Mouse (Mus musculus): Measurements from ENCODE around the gene Rab20. TPM values are rescaled to one million over a fixed set of nuclear protein-coding genes. Genes with fewer than 3 reads are reported as not detected.
A peak's percentile ranks its signal among the peaks of the same experiment; 100 is the strongest.

Gene Rab20
- polyA plus RNA-seq, 1 experiment = 3.2 TPM

- no peak overlapping the region for H3K27ac ChIP-seq (replicated peaks; ENCODE audit: low read depth, low read length)
Measured at GRCm38 (mm10) chr8:11452152-11452551, 26.4 kb downstream of the Rab20 start.

GRCm38 (mm10) chr8:11450184-11451113 lies 28.1 kb downstream of the Rab20 start:
- Histone ChIP-seq H3K4me3 (ENCODE audit: insufficient read depth, low read depth, low read length) (no peak overlapping the region), H3K27ac (replicated peaks; ENCODE audit: low read depth, low read length) (no peak overlapping the region), H3K4me1 (ENCODE audit: control insufficient read depth, insufficient read depth, insufficient read length, low read length) (no peaks in the 10 kb centered on the region)

More at GRCm38 (mm10) chr8:11452152-11452551, 26.4 kb downstream of the Rab20 start:
- Histone ChIP-seq H3K4me1 (ENCODE audit: control insufficient read depth, insufficient read depth, insufficient read length, low read length) (no peaks in the 10 kb centered on the region), H3K4me3 (ENCODE audit: insufficient read depth, low read depth, low read length) (no peak overlapping the region)

DNA sequence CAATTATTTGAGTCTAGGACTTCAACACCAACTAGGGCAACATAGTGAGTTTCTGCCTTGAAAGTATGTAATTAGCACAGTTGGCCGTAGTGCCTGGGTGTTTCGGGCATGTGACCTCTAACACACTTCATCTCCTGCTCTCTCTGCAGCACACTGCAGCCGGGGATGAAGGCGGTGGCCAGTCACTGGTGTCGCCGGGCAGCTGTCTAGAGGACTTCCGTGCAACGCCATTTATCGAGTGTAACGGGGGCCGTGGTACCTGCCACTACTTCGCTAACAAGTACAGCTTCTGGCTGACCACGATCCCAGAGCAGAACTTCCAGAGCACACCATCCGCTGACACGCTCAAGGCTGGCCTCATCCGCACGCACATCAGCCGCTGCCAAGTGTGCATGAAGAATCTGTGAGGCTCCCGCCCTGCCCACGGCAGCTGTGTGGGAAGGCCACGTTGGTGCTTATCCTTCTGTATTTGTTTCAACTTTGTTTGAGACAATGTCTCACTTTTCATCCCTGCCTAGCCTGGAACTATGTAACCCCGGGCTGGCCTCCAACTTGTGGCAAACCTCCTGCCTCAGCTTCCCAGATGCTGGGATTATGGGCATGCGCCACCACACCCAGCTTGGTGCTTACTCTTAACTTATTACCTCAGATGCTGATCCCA lies 30.5 kb downstream of the Rab20 start:
- H3K4me1 ChIP-seq (ENCODE audit: control insufficient read depth, insufficient read depth, insufficient read length, low read length) = no peaks in the 10 kb centered on the region
- no peak overlapping the region for H3K27ac ChIP-seq (replicated peaks; ENCODE audit: low read depth, low read length)
- no peak overlapping the region for H3K4me3 ChIP-seq (ENCODE audit: insufficient read depth, low read depth, low read length)

DNA sequence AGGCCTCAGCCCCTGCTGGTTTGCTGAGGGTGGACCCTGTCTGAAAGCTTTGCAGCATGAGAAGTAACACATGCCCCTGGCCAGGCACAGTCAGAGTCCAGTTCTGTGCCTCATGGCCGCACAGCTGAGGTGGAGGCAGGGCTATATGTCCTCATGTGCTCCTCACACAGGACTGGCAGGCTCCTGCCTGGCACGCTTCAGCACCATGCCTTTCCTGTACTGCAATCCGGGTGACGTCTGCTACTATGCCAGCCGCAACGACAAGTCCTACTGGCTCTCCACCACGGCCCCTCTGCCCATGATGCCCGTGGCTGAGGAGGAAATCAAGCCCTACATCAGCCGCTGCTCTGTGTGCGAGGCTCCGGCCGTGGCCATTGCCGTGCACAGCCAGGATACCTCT lies 32.7 kb downstream of the Rab20 start:
- Histone ChIP-seq H3K4me1 (ENCODE audit: control insufficient read depth, insufficient read depth, insufficient read length, low read length) (no peaks in the 10 kb centered on the region), H3K27ac (replicated peaks; ENCODE audit: low read depth, low read length) (no peak overlapping the region), H3K4me3 (ENCODE audit: insufficient read depth, low read depth, low read length) (no peak overlapping the region)

DNA sequence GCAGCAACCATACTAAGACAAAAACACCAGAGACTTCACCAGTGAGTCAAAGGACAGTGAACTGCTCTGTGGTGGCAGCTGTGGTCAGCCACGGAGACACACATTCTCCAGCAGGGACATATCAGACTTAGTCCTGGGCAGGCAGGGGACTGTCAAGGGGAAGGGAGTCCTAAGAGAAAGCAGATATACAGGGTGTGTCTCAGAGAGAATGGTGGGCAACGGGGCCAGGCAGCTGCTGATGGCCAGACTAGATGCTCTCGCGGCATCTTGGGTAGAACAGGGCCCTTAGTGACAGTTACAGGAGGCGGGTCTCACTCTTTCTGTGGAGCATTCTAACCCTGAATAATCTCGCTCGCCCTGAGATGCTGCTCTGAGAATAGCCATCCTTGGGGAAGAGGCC lies 34.3 kb downstream of the Rab20 start:
- Histone ChIP-seq H3K27ac (replicated peaks; ENCODE audit: low read depth, low read length) (no peak overlapping the region), H3K4me3 (ENCODE audit: insufficient read depth, low read depth, low read length) (no peak overlapping the region), H3K4me1 (ENCODE audit: control insufficient read depth, insufficient read depth, insufficient read length, low read length) (no peaks in the 10 kb centered on the region)

- Histone ChIP-seq H3K4me1 (ENCODE audit: control insufficient read depth, insufficient read depth, insufficient read length, low read length) (no peaks in the 10 kb centered on the region), H3K4me3 (ENCODE audit: insufficient read depth, low read depth, low read length) (no peak overlapping the region), H3K27ac (replicated peaks; ENCODE audit: low read depth, low read length) (no peak overlapping the region)
Measured at GRCm38 (mm10) chr8:11443611-11444010, 34.9 kb downstream of the Rab20 start.

DNA sequence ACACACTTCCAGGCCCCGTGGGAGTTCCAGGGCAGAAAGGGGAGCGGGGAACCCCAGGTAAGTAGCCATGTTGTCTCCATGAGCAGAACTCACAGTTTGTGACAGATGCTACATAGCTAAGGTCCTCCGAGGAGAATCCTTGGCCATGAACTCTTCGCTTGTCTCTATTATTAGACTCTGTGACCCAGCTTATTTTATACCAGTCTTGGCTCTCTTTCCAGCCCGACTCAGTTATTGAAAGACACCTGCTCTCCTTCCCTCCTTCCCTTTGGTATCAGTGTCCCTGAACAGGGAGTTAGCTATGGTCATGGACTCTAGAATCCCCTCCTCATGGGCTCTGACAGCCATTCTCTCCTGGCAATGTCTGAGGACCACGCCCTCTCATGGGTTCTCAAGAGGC lies 37.2 kb downstream of the Rab20 start:
- H3K4me3 ChIP-seq (ENCODE audit: insufficient read depth, low read depth, low read length) = no peak overlapping the region
- no peak overlapping the region for H3K27ac ChIP-seq (replicated peaks; ENCODE audit: low read depth, low read length)
- H3K4me1 ChIP-seq (ENCODE audit: control insufficient read depth, insufficient read depth, insufficient read length, low read length) = no peaks in the 10 kb centered on the region

DNA sequence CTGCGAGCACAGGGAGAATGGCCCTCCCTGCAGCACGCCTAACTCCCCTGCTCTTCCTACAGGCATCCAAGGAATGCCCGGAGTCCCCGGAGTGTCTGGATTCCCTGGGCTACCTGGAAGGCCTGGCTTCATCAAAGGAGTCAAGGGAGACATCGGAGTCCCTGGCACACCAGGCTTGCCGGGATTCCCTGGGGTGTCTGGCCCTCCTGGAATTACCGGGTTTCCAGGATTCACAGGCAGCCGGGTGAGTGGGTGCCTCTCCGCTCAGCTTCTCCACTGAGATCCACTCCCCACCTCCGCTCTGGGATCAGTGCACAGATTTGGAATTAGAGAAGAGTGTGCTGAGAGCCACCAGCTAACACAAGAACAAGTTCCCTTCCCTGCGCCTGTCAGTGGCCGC lies 40.6 kb downstream of the Rab20 start:
- no peak overlapping the region for H3K4me3 ChIP-seq (ENCODE audit: insufficient read depth, low read depth, low read length)
- H3K4me1 ChIP-seq (ENCODE audit: control insufficient read depth, insufficient read depth, insufficient read length, low read length) = no peaks in the 10 kb centered on the region
- no peak overlapping the region for H3K27ac ChIP-seq (replicated peaks; ENCODE audit: low read depth, low read length)

DNA sequence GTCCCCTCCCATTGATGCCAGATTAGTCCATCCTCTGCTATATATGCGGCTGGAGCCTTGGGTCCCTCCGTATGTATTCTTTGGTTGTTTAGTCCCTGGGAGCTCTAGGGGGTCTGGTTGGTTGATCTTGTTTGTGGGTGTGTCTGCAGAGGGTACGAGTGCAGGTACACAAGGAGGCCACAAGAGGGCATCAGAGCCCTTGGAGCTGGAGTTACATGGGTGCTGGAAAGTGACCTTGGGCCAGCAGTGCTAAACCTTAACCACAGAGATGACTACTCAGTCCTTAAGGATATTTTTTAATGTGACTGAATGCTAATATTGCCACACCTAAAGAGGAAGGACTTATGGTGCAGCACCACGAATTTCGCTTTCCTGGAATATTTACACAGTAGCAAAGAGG lies 47.8 kb downstream of the Rab20 start:
- no peak overlapping the region for H3K4me3 ChIP-seq (ENCODE audit: insufficient read depth, low read depth, low read length)
- H3K27ac ChIP-seq (replicated peaks; ENCODE audit: low read depth, low read length) = no peak overlapping the region
- H3K4me1 ChIP-seq (ENCODE audit: control insufficient read depth, insufficient read depth, insufficient read length, low read length) = no peaks in the 10 kb centered on the region

DNA sequence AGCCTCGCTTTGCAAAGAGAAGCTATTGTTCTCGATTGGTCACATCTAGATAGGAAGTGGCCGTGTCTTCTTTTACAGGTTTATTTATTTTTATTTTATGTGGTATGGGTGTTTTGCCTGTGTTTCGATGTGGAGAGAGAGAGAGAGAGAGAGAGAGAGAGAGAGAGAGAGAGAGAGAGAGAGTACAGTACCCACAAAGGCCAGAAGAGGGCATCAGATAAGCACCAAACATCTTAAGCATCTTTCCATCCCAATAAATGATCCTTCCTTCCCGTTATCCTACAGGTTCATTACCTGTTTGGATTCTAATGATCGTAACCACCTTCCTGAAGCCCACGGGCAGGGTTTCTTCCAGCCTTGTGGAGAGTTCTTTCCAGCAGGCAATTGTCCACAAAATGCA lies 55.4 kb downstream of the Rab20 start:
- no peak overlapping the region for H3K27ac ChIP-seq (replicated peaks; ENCODE audit: low read depth, low read length)
- H3K4me3 ChIP-seq (ENCODE audit: insufficient read depth, low read depth, low read length) = no peak overlapping the region
- H3K4me1 ChIP-seq (ENCODE audit: control insufficient read depth, insufficient read depth, insufficient read length, low read length) = peaks cover 6% of the 10 kb centered on the region

GRCm38 (mm10) chr8:11421968-11422367 lies 56.5 kb downstream of the Rab20 start:
- Histone ChIP-seq H3K4me3 (ENCODE audit: insufficient read depth, low read depth, low read length) (no peak overlapping the region), H3K27ac (replicated peaks; ENCODE audit: low read depth, low read length) (no peak overlapping the region), H3K4me1 (ENCODE audit: control insufficient read depth, insufficient read depth, insufficient read length, low read length) (peaks cover 6% of the 10 kb centered on the region)

DNA sequence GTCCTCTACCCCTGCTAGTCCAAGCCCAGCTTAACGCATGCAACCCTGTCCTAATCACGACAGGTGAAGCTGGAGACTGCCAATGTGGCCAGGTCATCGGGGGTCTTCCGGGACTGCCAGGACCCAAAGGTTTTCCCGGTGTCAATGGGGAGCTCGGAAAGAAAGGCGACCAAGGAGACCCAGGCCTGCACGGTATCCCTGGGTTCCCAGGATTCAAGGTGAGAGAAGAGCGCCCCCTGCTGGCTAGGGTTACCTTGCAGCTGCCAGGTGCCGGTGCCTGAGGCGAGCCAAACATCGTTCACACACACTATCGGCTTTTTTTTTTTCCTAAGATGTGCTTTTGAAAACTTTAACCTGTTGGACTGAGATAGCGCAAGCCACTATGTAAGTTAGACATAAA lies 57.4 kb downstream of the Rab20 start:
- Histone ChIP-seq H3K4me1 (ENCODE audit: control insufficient read depth, insufficient read depth, insufficient read length, low read length) (peaks cover 6% of the 10 kb centered on the region), H3K27ac (replicated peaks; ENCODE audit: low read depth, low read length) (no peak overlapping the region), H3K4me3 (ENCODE audit: insufficient read depth, low read depth, low read length) (no peak overlapping the region)

GRCm38 (mm10) chr8:11419645-11420044 lies 58.9 kb downstream of the Rab20 start:
- Histone ChIP-seq H3K4me1 (ENCODE audit: control insufficient read depth, insufficient read depth, insufficient read length, low read length) (peaks cover 6% of the 10 kb centered on the region), H3K27ac (replicated peaks; ENCODE audit: low read depth, low read length) (no peak overlapping the region), H3K4me3 (ENCODE audit: insufficient read depth, low read depth, low read length) (no peak overlapping the region)

DNA sequence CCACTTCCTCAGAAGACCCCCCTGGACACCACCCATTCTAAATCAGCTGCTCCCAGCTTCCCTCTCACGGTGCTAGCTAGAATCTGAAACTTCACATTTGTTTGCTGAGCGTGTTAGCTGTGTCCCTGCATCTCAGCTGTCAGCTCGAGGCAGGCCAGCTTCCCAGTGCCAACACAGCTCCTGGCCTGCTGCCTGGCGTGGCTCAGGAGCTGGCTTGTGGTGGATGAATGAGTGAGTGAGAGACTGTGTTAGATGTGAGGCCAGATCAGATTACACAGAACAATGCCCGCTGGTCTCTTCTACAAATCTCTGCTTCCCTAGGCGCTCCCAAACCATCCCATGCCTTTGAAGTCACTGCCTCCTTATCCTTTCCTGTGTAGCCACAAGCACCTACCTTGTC lies 59.3 kb downstream of the Rab20 start:
- Histone ChIP-seq H3K4me3 (ENCODE audit: insufficient read depth, low read depth, low read length) (no peak overlapping the region), H3K4me1 (ENCODE audit: control insufficient read depth, insufficient read depth, insufficient read length, low read length) (peaks cover 6% of the 10 kb centered on the region), H3K27ac (replicated peaks; ENCODE audit: low read depth, low read length) (no peak overlapping the region)

GRCm38 (mm10) chr8:11417762-11418161 lies 60.7 kb downstream of the Rab20 start:
- peak overlapping the region; percentile 70 for H3K27ac ChIP-seq (replicated peaks; ENCODE audit: low read depth, low read length)
- H3K4me1 ChIP-seq (ENCODE audit: control insufficient read depth, insufficient read depth, insufficient read length, low read length) = peaks cover 6% of the 10 kb centered on the region

DNA sequence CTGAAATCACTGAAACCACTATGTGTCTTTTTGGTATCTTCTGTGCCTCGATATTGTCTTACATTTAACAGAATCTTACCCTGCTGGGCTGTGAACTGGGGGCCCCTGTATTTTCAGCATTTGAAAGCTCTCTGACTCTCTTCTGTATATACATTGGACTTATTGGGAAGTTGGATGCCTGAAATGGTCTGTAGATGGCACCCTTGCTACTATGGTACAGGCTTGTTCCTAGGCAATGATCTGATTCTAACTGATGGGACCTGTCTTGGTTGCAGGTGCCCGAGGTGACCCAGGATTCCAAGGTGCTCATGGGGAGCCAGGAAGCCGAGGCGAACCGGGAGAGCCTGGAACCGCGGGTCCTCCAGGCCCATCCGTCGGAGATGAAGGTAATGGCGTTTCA lies 63.4 kb downstream of the Rab20 start:
- Histone ChIP-seq H3K4me3 (ENCODE audit: insufficient read depth, low read depth, low read length) (no peak overlapping the region), H3K4me1 (ENCODE audit: control insufficient read depth, insufficient read depth, insufficient read length, low read length) (peaks cover 6% of the 10 kb centered on the region), H3K27ac (replicated peaks; ENCODE audit: low read depth, low read length) (no peak overlapping the region)

More at GRCm38 (mm10) chr8:11417762-11418161, 60.7 kb downstream of the Rab20 start:
- no peak overlapping the region for H3K4me3 ChIP-seq (ENCODE audit: insufficient read depth, low read depth, low read length)

Data from brown adipose tissue, adult 24 weeks (tissue).